Mouse (Mus musculus) brown adipose tissue, adult 24 weeks (tissue): ENCODE measurements around the gene Apold1. TPM values are rescaled to one million over a fixed set of nuclear protein-coding genes. Genes with fewer than 3 reads are reported as not detected.

Experiments
- H3K27ac ChIP-seq: fragments of 200-500 bp; replicated peaks from 2 replicates; pipeline ENCODE4 v1.5.1; 2012; ENCODE audit warnings: low read depth, mild to moderate bottlenecking, low read length
- H3K4me1 ChIP-seq: fragments of 200-500 bp; 2 replicates; pipeline ENCODE4 v1.6.1; 2012; ENCODE audit warnings: low read length, mixed read lengths; ENCODE audit not compliant: control insufficient read depth, insufficient read depth, insufficient read length
- H3K4me3 ChIP-seq: fragments of 200-500 bp; 2 replicates; pipeline ENCODE4 v1.5.1; 2012; ENCODE audit warnings: low read depth, mild to moderate bottlenecking, low read length, moderate library complexity; ENCODE audit not compliant: insufficient read depth
- polyA plus RNA-seq: library from polyadenylated mRNA; stranded (reverse); fragments of >200 nt; gene quantifications from 2 replicates; pipeline ENCODE4 v1.2.4, GENCODE M21; 2012; ENCODE audit not compliant: missing spikeins, insufficient read depth, insufficient read length

Apold1 gene
- polyA plus RNA-seq: 2.8 and 22.1 TPM in 2 replicates

DNA sequence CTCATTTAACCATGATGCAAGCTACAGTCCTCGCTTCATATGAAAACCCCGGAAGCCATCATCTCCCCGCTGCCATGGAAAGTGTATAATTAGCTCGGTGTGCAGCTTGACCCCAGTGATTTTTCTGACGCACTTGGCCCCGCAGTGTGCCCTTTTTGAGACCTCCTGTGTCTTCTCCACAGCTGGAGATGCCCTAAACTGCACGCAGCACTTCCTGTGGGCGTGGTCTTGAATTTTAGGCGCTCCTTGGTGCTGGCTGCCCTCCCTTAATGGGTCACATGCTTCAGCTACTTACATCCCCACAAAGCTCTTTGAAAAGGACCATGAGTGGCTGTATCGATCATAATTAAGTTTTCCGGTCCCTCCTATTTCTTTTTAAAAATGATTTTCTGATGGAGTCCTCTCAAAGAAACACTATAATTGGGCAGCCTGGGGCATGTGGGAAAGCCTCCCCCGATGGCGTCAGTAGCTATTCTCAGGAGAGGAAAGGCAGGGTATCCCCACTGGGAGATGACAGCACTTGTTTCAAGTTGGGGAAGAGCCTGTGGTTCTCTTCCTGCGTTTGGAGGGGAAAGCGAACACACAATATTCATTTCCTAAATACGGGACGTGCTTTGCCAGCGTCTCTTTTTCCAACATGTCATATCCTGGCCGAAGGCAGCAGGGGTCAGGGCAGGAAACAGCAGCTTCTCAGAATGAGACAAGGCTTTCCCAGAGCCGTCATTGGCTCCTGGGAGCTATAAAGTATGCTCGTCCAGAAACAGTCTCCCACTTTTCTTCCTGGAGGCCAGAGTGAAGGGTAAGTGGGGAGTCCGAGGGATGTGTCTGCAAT, at the start of gene Apold1:
Apold1 (plus strand) TSS at position 488 of the 832 bp plus-strand sequence.
- peak within 1 kb of the TSS; percentile 81 for H3K4me3 ChIP-seq
- peak within 1 kb of the TSS; percentile 96 for H3K27ac ChIP-seq
- no peaks in the 10 kb centered on the region for H3K4me1 ChIP-seq

GRCm38 (mm10) chr6:134932486-134933206, 48.9 kb upstream of the Apold1 start:
- Histone ChIP-seq H3K4me3 (no peak overlapping the region), H3K27ac (no peak overlapping the region), H3K4me1 (no peaks in the 10 kb centered on the region)

DNA sequence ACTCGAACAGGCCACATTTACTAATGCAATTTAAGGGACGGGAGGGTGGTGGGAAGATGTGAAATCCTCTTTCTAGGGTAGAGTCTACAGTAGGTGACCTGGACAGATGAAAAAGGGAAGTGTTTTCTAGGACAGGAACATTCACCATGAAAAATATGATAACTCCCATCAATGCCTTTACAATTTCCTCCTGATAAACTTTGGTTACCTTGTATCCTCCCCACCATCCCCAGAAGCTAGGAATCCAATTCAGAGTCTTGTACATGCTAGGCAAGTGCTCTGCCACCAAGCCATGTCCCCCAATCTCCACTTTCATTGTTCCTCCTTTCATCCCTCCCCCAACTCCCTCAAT, 48.3 kb upstream of the Apold1 start:
- H3K27ac ChIP-seq: no peak overlapping the region
- H3K4me3 ChIP-seq: no peak overlapping the region
- H3K4me1 ChIP-seq: no peaks in the 10 kb centered on the region

GRCm38 (mm10) chr6:134934305-134934704, 47.2 kb upstream of the Apold1 start:
- Histone ChIP-seq H3K4me3 (no peak overlapping the region), H3K27ac (no peak overlapping the region), H3K4me1 (no peaks in the 10 kb centered on the region)

DNA sequence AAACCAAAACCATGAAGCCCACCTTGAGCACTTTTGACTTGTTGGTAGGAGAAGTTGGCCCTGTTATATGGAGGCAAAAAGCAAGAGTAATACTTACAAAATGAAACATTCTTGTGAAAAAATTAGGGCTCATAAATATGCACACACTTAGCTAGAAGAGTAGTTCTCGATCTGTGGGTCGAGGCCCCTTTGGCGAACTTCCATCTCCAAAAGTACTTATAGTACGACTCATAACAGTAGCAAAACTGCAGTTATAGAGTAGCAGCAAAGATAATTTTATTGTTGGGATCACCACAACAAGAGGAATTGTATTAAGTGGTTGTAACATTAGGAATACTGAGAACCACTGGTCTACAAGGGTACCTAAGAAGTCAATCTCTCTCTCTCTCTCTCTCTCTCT, 41.7 kb upstream of the Apold1 start:
- H3K27ac ChIP-seq: no peak overlapping the region
- H3K4me1 ChIP-seq: no peaks in the 10 kb centered on the region

DNA sequence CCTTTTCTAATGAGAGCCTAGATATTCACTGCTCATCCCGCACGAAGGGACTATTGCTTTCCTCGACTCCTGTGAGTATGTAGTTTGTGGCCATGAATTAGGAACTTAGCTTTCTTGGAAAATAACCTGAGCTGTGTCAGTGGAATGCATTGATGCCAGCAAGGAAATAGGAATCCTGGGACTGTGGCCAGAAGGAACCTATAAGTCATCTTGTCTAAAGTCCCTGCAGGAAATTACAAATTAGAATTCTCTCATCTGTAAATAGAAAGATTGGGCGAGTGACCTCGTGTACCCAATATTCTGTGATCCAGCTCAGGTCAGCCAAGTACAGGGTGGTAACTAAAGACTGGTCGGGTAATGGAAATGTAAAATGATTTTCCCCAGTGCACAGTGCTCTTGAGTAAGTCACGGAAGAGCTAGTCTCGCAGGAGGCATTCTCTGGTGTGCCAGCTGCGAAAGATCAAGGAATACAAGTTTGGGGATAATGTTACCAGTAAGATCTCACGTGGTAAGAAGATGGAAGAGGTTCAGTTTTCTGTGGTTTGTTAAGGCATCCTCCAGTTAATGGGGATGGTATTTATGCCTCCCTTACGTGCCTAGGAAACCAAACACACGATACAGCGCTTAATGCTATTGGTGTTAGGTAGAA, 37.6 kb upstream of the Apold1 start:
- H3K4me1 ChIP-seq: no peaks in the 10 kb centered on the region
- no peak overlapping the region for H3K4me3 ChIP-seq
- no peak overlapping the region for H3K27ac ChIP-seq

More for the DNA sequence above, 41.7 kb upstream of the Apold1 start:
- no peak overlapping the region for H3K4me3 ChIP-seq

- Histone ChIP-seq H3K4me3 (no peak overlapping the region), H3K4me1 (no peaks in the 10 kb centered on the region), H3K27ac (no peak overlapping the region)
Observed at GRCm38 (mm10) chr6:134946054-134946453, 35.5 kb upstream of the Apold1 start.

DNA sequence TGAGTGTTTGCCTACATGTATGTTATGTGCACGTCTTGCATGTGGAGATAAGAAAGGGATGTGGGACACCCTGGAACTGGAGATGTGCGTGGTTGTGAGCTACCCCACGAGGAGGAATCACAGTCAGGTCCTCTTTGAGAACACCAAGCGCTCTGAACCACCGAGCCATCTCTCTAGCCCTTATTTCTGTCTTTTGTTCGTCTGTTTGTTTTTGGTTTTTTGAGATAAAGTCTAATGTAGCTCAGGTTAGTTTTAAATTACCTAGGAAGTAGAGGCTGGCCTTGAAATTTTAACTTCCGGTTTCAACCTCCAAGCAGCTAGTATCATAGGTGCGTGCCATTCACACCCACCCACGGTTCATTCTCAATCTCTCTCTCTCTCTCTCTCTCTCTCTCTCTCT, 34.7 kb upstream of the Apold1 start:
- H3K4me3 ChIP-seq: no peak overlapping the region
- H3K4me1 ChIP-seq: no peaks in the 10 kb centered on the region
- no peak overlapping the region for H3K27ac ChIP-seq

- Histone ChIP-seq H3K4me3 (0 out of 2 replicates have a peak overlapping the region, but pooled peaks have one; percentile 25), H3K27ac (no peak overlapping the region), H3K4me1 (no peaks in the 10 kb centered on the region)
Observed at GRCm38 (mm10) chr6:134947311-134948087, 34.0 kb upstream of the Apold1 start.

GRCm38 (mm10) chr6:134948522-134949061, 32.9 kb upstream of the Apold1 start:
- H3K27ac ChIP-seq: no peak overlapping the region
- H3K4me3 ChIP-seq: no peak overlapping the region
- H3K4me1 ChIP-seq: no peaks in the 10 kb centered on the region

- Histone ChIP-seq H3K4me1 (no peaks in the 10 kb centered on the region), H3K4me3 (no peak overlapping the region), H3K27ac (no peak overlapping the region)
Observed at GRCm38 (mm10) chr6:134949241-134949640, 32.3 kb upstream of the Apold1 start.

DNA sequence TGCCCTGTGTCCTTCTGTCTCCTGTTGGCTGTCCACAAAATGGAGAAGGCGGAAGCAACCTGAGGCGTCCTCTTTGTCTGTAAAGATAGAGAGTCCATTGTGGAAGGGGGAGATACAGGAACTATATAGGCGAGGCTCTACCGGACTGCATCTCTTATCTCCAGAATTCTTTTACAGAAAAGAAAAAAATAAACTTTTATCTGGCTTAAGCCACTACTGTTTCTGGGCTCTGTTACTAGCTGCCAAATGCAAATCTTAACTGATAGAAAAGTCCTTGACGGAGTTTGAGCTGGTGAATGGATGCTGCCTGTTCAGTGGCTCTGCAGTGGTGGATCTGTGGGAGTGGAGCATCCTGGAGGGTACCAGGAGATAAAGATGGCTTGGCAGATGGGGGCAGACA, 30.2 kb upstream of the Apold1 start:
- Histone ChIP-seq H3K27ac (no peak overlapping the region), H3K4me1 (no peaks in the 10 kb centered on the region), H3K4me3 (no peak overlapping the region)

- Histone ChIP-seq H3K27ac (no peak overlapping the region), H3K4me3 (no peak overlapping the region), H3K4me1 (no peaks in the 10 kb centered on the region)
Observed at GRCm38 (mm10) chr6:134953976-134954375, 27.5 kb upstream of the Apold1 start.

GRCm38 (mm10) chr6:134956388-134956787, 25.1 kb upstream of the Apold1 start:
- Histone ChIP-seq H3K4me3 (no peak overlapping the region), H3K27ac (no peak overlapping the region), H3K4me1 (no peaks in the 10 kb centered on the region)
